Mouse (Mus musculus) cerebellum, adult 11 months (tissue): ENCODE results near the gene Fbxo8.
A peak's percentile ranks its signal among the peaks of the same experiment; 100 is the strongest.

Source experiments
- DNase-seq: peaks from one replicate; pipeline ENCODE4 v3.0.0; 2022

The Fbxo8 gene

GRCm38 (mm10) chr8:56614235-56614634 is 63.3 kb downstream of the Fbxo8 start:
- DNase-seq: no peak

GRCm38 (mm10) chr8:56615005-56615404 is 64.1 kb downstream of the Fbxo8 start:
- peak; percentile 16 for DNase-seq

DNA sequence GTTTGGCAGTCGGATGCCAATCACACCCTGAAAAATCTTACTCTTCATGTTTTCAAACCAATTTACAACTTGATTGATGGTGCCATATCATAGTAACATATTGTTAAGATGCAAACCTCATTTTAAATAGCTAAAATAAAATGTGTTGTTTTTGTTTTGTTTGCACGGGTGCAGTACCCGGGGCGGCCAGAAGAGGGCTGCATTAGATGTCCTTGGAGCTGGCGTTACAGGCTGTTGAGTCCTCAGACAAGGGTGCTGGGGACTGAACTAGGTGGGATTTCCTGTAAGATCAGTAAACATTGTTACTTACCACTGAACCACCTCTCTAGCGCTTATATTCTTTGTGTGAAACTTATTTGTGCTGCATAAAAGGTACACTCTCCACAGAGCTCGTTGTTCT is 65.4 kb downstream of the Fbxo8 start:
- no peak for DNase-seq

GRCm38 (mm10) chr8:56617271-56617670 is 66.4 kb downstream of the Fbxo8 start:
- no peak for DNase-seq

DNA sequence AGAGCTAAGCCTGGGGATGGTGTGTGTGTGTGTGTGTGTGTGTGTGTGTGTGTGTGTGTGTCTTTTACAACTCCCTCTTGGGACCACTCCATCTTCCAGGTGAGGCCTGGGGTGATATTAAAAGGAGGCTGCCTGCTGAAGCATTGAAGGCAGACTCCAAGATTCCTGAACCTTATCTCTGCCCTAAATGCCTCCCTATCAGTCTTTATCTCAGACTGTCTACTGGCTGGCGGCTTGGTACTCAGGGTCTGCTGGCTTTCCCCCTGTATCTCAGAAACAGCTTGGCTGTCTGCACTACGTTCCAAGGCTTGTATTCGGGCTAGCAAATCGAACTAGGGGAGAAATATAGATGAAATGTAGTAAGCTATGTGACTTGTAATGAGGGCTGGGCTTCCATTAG is 68.2 kb downstream of the Fbxo8 start:
- no peak for DNase-seq

GRCm38 (mm10) chr8:56619571-56619970 is 68.7 kb downstream of the Fbxo8 start:
- no peak for DNase-seq

- no peak for DNase-seq
Measured at GRCm38 (mm10) chr8:56620691-56621090, 69.8 kb downstream of the Fbxo8 start.

GRCm38 (mm10) chr8:56621093-56621492 is 70.2 kb downstream of the Fbxo8 start:
- DNase-seq: no peak

DNA sequence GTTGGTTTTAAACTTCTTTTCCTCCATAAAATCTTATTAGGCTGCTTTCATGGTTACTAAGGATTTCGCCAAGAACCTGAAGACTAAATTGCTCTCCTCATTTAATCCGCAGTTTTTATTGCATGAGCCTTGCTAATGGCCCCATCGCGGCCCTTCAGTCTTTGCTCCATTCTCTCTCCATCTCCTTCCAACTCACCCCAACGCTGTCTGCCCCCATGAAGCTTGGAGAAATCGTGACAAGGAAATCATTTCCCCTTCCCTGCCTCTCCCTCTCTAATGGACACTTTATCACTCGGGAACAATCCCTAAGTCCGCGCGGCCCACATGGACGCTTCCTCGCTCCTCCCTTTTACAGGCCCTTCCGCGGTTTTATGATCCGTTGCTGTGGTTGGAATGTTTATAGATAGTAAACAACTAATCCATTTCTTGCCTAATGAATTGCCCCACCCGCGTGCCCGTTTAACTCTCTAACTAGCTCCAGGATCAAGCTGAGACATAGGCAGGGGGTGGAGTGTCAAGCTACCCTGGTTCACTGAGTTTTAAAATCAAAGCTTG is 71.7 kb downstream of the Fbxo8 start:
- no peak for DNase-seq

DNA sequence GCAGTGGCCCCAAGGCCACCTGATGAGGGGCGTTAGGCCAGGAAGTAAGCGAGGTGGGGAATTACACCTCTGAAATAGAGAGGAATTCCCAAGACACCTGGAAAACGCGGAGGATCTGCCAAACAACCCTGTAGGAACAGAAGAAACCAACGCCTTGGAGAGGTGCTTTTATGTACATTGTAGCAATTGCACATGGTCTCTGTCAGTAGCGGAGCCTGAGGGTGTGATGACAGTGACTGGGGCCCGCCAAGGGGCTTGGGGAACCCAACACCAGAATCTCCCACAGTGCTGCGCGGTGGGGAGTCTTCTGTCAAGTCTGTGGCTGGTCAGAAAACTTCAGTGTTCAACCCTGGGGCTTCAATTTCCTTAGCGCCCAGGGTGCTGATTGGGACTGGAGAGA is 72.5 kb downstream of the Fbxo8 start:
- no peak for DNase-seq

DNA sequence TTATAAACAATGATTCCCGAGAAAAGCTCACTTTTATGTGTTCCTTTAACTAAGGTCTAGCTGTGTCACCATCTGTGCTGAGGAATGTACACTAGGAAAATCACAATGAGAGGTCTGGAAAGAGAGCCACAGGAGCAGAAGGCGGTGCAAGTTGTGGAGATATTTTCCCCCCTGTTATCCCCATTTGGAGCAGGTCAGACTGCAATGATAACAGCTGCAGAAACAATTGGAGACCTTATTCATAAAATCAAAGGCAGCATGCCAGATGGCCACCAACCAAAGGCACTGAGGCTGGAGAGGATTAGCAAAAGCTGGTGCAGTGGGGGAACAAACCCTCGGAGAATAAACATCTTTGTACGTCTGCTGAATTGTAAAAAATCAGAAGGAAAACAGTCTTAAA is 78.3 kb downstream of the Fbxo8 start:
- DNase-seq: peak; percentile 21

DNA sequence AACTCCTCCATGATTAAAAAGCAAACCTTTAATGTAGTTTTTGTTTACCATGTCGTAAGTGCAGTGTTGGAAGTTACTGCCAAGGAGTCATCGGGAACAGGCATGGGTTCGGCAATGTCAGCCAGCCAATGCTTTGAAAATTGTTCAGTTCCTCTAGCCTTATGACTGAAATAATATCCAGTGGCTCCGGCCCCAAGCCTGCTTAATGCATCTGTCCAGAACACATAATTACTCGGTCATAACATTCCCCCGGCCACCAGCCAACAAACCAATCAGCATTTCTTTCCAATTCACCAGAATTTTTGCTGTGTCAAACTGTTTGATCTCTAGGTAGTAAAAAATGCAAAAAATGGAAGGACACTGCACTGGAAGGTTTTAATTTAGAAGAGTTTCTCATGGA is 88.4 kb downstream of the Fbxo8 start:
- no peak for DNase-seq
